In genomic region chr5:31326850-31327249, GRCm38 (mm10) we compare ENCODE assay signal across 9 mouse cellular contexts. TPM values are rescaled to one million over a fixed set of nuclear protein-coding genes. Genes with fewer than 3 reads are reported as not detected.
A peak's percentile ranks its signal among the peaks of the same experiment; 100 is the strongest.
DNase-seq lines count a peak whose midpoint lies in the region; ATAC-seq lines count a peak whose summit lies in the region.
"Had no signal": no experiment of that assay in that cellular context is flagged by ENCODE, and none has a peak within 500 bp of the region (broad histone marks: within the 10 kb centered on the region; RNA-seq: fewer than 3 reads in every experiment).

No protein-coding gene starts in this region.

- ATAC-seq in hindbrain, embryonic 11.5 days (ENCODE audit: low FRiP score), result no peak
- no peak for ATAC-seq in hindbrain, embryonic 16.5 days
- no peak for ATAC-seq in megakaryocyte-erythroid progenitor cell, adult 5-6 weeks (replicated peaks; ENCODE audit: low FRiP score, low TSS enrichment, poor library complexity, severe bottlenecking)
- no peak for ATAC-seq in activated CD4-positive, CD25-positive, alpha-beta regulatory T cell, adult 4 months
- no peak for ATAC-seq in heart, embryonic 12.5 days (ENCODE audit: insufficient number of reproducible peaks, low FRiP score)

- no peaks in the 10 kb centered on the region for H3K36me3 ChIP-seq in hindbrain, embryonic 11.5 days (ENCODE audit: control insufficient read depth, insufficient read depth, low read length)
- H3K36me3 ChIP-seq in hindbrain, embryonic 16.5 days (ENCODE audit: control insufficient read depth, insufficient read depth, low read length), result no peaks in the 10 kb centered on the region
- no peaks in the 10 kb centered on the region for H3K36me3 ChIP-seq in heart, embryonic 12.5 days

- H3K27me3 ChIP-seq in hindbrain, embryonic 11.5 days (ENCODE audit: control insufficient read depth, insufficient read depth, low read length), result no peaks in the 10 kb centered on the region
- H3K27me3 ChIP-seq in hindbrain, embryonic 16.5 days (replicated peaks; ENCODE audit: control insufficient read depth, insufficient read depth, low read length), result no peaks in the 10 kb centered on the region
- 0 out of 2 replicates have a peak, but pooled peaks cover 3% of the 10 kb centered on the region for H3K27me3 ChIP-seq in heart, embryonic 12.5 days (replicated peaks)

- no peak overlapping the region for H3K9ac ChIP-seq in hindbrain, embryonic 11.5 days (ENCODE audit: low read depth, low read length)
- no peak overlapping the region for H3K9ac ChIP-seq in hindbrain, embryonic 16.5 days (ENCODE audit: low read depth, low read length)
- no peak overlapping the region for H3K9ac ChIP-seq in heart, embryonic 12.5 days

- H3K4me2 ChIP-seq in hindbrain, embryonic 11.5 days (replicated peaks; ENCODE audit: low read depth, low read length), result no peak overlapping the region
- no peak overlapping the region for H3K4me2 ChIP-seq in hindbrain, embryonic 16.5 days (ENCODE audit: low read length)
- no peak overlapping the region for H3K4me2 ChIP-seq in heart, embryonic 12.5 days

- H3K9me3 ChIP-seq in hindbrain, embryonic 11.5 days (ENCODE audit: control insufficient read depth, low read length), result no peaks in the 10 kb centered on the region
- no peaks in the 10 kb centered on the region for H3K9me3 ChIP-seq in hindbrain, embryonic 16.5 days (ENCODE audit: control insufficient read depth, low read length)
- no peaks in the 10 kb centered on the region for H3K9me3 ChIP-seq in heart, embryonic 12.5 days (replicated peaks)

- DNase-seq in hindbrain, embryonic 11.5 days (ENCODE audit: low spot score), result peak; percentile 22
- DNase-seq in A20 (ENCODE audit: low read depth, low spot score) (peak; percentile 60), ZHBTc4 (ENCODE audit: low read depth, low spot score) (peak; percentile 69)
- peak; percentile 9 for DNase-seq in lung, postnatal 14 days

- 17% methylated on average over 5 of the region's 5 CpGs for WGBS in hindbrain, embryonic 11.5 days
- WGBS in hindbrain, embryonic 16.5 days, result 24% methylated on average over 5 of the region's 5 CpGs
- WGBS in heart, embryonic 12.5 days, result 15% methylated on average over 5 of the region's 5 CpGs

- no peaks in the 10 kb centered on the region for H3K4me1 ChIP-seq in hindbrain, embryonic 11.5 days (replicated peaks; ENCODE audit: control insufficient read depth, insufficient read depth, low read length)
- no peaks in the 10 kb centered on the region for H3K4me1 ChIP-seq in hindbrain, embryonic 16.5 days (ENCODE audit: control insufficient read depth, insufficient read depth, low read depth, low read length)
- no peaks in the 10 kb centered on the region for H3K4me1 ChIP-seq in heart, embryonic 12.5 days (replicated peaks)

- H3K27ac ChIP-seq in hindbrain, embryonic 11.5 days (ENCODE audit: low read depth, low read length), result no peak overlapping the region
- no peak overlapping the region for H3K27ac ChIP-seq in hindbrain, embryonic 16.5 days (ENCODE audit: low read depth, low read length)
- H3K27ac ChIP-seq in heart, embryonic 12.5 days (ENCODE audit: poor library complexity, severe bottlenecking), result no peak overlapping the region

- no peak overlapping the region for H3K4me3 ChIP-seq in hindbrain, embryonic 11.5 days (ENCODE audit: low read depth, low read length)
- H3K4me3 ChIP-seq in hindbrain, embryonic 16.5 days (ENCODE audit: low read length), result no peak overlapping the region
- H3K4me3 ChIP-seq in heart, embryonic 12.5 days, result no peak overlapping the region

RNA-seq across cellular contexts. Expression of gene Gckr, which starts 29.6 kb away (rescaled TPM):
- polyA plus RNA-seq in hindbrain, embryonic 11.5 days (2014; fragmentation: Nextera tagmentation; extraction: Ambion mirVana), result not detected in 2 replicates
- 0.25 and 0.26 TPM in 2 replicates for polyA plus RNA-seq in hindbrain, embryonic 16.5 days (2015; fragmentation: Nextera tagmentation; extraction: Ambion mirVana)
- not detected in 2 replicates for total RNA-seq in megakaryocyte-erythroid progenitor cell, adult 5-6 weeks (2014; fragmentation: Nextera tagmentation)
- not detected in 2 replicates for total RNA-seq in megakaryocyte-erythroid progenitor cell, adult 5-6 weeks (2017)
- not detected for polyA plus RNA-seq in activated CD4-positive, CD25-positive, alpha-beta regulatory T cell, adult 4 months (2017; shearing (Covaris generic))
- polyA plus RNA-seq in heart, embryonic 12.5 days (2016; fragmentation: Nextera tagmentation; extraction: Ambion mirVana), result 0.19 TPM in 1 of 2 replicates, not detected in the other
- polyA plus RNA-seq: heart, embryonic 14.5 days had no signal

RNA-seq across cellular contexts. Expression of gene Fndc4, which starts 31.0 kb away (rescaled TPM):
- 46.7 and 50.6 TPM in 2 replicates for polyA plus RNA-seq in hindbrain, embryonic 11.5 days (2014; fragmentation: Nextera tagmentation; extraction: Ambion mirVana)
- 102 and 105 TPM in 2 replicates for polyA plus RNA-seq in hindbrain, embryonic 16.5 days (2015; fragmentation: Nextera tagmentation; extraction: Ambion mirVana)
- 0.31 TPM in 1 of 2 replicates, not detected in the other for total RNA-seq in megakaryocyte-erythroid progenitor cell, adult 5-6 weeks (2014; fragmentation: Nextera tagmentation)
- total RNA-seq in megakaryocyte-erythroid progenitor cell, adult 5-6 weeks (2017), result not detected in 2 replicates
- not detected for polyA plus RNA-seq in activated CD4-positive, CD25-positive, alpha-beta regulatory T cell, adult 4 months (2017; shearing (Covaris generic))
- polyA plus RNA-seq in heart, embryonic 12.5 days (2016; fragmentation: Nextera tagmentation; extraction: Ambion mirVana), result 25.8 and 32.3 TPM in 2 replicates

RNA-seq across cellular contexts. Expression of gene Ift172, which starts 35.9 kb away (rescaled TPM):
- 28.8 and 30.8 TPM in 2 replicates for polyA plus RNA-seq in hindbrain, embryonic 11.5 days (2014; fragmentation: Nextera tagmentation; extraction: Ambion mirVana)
- polyA plus RNA-seq in hindbrain, embryonic 16.5 days (2015; fragmentation: Nextera tagmentation; extraction: Ambion mirVana), result 31.5 and 38.2 TPM in 2 replicates
- total RNA-seq in megakaryocyte-erythroid progenitor cell, adult 5-6 weeks (2014; fragmentation: Nextera tagmentation), result 26.2 and 32.8 TPM in 2 replicates
- 10.7 and 18.0 TPM in 2 replicates for total RNA-seq in megakaryocyte-erythroid progenitor cell, adult 5-6 weeks (2017)
- 1 to 10 TPM; 2.6 to 7.2 TPM for polyA plus RNA-seq in activated CD4-positive, CD25-positive, alpha-beta regulatory T cell, adult 4 months (2017; shearing (Covaris generic))
- polyA plus RNA-seq in heart, embryonic 12.5 days (2016; fragmentation: Nextera tagmentation; extraction: Ambion mirVana), result 33.9 and 34.0 TPM in 2 replicates

Comparison
In these comparisons a context has a peak if more than half of its experiments do, and no peak if none do; other contexts are left out.
1. DNase-seq: peak in every context shown above with its lines; median percentile 69 in ZHBTc4; 60 in A20; 22 in hindbrain, embryonic 11.5 days; 9 in lung, postnatal 14 days.
2. RNA of gene Fndc4, which starts 31.0 kb away (polyA plus RNA-seq): 102 to 105 TPM in hindbrain, embryonic 16.5 days, 46.7 to 50.6 TPM in hindbrain, embryonic 11.5 days and 25.8 to 32.3 TPM in heart, embryonic 12.5 days; not detected in activated CD4-positive, CD25-positive, alpha-beta regulatory T cell, adult 4 months; every median in the first group is over 10 times any median in the second.